Mouse (Mus musculus) cerebellum, adult 11 months (tissue): ENCODE measurements around the gene Sytl2.
A peak's percentile ranks its signal among the peaks of the same experiment; 100 is the strongest.

Experiments
- DNase-seq: peaks from one replicate; pipeline ENCODE4 v3.0.0; 2022

Gene Sytl2

DNA sequence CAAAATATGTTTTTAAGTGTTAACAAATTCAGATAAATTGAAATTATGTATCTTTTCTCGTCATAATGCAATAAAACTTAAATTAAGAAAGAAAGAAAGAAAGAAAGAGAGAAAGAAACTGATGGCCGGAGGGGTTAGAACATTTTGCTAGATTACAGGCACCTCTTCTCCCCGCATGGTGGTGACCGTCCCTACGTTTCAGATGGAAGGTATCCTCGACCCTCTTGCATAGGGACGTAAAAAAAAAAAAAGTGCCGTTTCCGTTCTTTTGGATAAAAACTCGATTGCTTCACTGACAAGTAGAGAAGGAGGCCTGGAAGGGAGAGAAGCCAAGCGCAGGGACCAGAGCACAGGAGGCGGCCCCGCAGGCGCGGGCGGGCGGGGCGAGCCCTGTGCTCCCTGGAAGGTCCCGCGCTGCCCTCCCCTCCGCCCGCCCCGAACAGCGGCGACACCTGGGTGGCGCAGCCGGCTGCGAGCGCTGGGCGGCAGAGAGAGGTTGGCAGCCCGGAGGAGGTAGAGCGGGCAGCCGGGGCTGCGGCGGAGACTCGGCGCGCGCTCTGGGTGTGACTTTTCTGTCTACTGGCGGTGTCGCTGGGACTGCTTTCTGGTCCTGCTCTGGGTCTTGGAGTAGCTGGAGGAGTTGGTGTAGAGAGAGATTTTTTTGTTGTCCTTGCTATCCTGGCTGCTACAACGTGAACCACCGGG is at the start of gene Sytl2:
Sytl2 (plus strand) TSS at position 311 of the 705 bp plus-strand sequence.
- DNase-seq: peak; percentile 33

DNA sequence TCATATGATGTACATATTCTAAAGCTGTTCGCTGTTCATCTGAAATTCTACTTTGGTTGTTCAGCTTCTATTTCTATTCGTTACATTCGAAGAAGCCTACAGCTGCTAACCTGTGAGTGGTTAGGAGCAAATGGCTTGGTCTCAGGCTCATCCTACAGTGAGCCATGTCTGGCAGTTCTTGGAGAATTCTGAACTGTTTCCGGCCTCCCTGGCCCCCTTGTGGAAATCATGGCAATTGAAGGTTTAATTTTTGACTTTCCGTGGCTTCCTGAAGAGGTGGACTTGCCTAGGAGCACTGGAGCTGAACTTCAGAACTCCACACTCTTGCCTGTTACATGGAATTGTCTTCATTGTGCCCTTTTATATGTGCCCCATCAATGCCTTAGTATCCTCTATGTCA is 49.1 kb upstream of the Sytl2 start:
- DNase-seq: no peak

DNA sequence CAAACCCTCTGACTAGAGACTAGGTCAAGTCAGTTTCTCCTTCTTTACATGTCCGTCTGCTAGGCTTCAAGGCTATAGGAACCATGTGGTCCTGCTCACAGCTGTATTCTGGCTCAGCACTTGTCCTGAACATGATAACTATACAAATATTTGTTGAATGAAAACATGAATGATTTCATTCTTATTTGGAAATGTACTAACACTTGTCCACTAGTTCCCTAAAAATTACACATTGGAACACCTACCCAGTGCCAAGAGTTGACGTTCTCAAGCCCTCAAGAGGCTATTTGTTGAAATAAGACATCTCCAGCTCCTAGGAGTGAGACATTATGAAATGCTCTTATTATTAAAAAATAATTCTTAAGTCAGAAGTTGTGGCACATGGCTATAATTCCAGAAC is 43.4 kb upstream of the Sytl2 start:
- DNase-seq: no peak

DNA sequence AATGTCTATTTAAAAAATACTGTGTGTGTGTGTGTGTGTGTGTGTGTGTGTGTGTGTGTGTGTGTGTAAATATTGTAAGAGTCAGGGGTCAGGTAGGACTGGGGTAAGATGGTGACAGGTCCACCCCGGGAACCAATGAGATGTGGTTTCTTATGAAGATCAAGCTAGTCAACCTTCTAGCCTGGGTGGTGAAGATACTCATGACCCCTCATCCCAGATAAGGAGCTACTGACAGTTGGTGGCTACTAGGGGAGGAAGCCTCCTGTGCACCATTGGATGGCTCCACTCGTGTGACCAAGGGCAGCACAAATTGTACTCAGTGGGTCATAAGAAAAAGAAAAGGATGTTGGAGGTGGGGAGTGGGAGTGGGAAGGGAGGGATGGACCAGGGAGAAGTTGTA is 42.2 kb upstream of the Sytl2 start:
- no peak for DNase-seq

DNA sequence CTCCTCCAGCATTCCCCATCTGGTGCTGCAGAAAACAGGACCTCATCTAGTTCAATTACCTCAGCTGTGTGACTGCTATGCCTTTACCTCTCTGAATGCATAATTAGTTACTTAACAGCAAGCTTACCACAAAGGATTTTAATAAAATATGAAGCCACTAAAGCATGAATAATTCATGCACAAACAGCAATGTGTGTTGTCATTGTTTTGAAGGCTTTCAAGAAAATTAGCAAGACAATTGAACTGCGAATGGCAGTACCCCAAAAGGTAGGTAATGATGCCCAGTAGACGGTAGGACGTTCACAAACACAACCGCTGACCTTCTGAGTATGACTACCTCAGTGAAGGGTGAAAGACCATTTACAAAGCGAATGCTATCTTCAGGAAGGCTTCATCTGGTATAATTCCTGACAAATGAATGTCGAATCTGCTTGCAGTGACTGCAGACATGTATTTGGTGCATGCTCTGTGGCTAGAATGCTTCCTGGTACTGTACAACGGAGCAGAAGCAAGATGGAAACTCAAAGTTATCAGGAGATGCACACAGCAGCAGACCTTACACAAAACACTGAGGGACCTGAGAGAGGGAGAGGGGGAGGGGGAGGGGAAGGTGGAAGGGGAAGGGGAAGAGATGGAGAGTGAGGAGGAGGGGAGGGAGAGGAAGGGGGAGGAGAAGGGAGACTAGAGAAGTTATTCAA is 40.0 kb upstream of the Sytl2 start:
- no peak for DNase-seq

DNA sequence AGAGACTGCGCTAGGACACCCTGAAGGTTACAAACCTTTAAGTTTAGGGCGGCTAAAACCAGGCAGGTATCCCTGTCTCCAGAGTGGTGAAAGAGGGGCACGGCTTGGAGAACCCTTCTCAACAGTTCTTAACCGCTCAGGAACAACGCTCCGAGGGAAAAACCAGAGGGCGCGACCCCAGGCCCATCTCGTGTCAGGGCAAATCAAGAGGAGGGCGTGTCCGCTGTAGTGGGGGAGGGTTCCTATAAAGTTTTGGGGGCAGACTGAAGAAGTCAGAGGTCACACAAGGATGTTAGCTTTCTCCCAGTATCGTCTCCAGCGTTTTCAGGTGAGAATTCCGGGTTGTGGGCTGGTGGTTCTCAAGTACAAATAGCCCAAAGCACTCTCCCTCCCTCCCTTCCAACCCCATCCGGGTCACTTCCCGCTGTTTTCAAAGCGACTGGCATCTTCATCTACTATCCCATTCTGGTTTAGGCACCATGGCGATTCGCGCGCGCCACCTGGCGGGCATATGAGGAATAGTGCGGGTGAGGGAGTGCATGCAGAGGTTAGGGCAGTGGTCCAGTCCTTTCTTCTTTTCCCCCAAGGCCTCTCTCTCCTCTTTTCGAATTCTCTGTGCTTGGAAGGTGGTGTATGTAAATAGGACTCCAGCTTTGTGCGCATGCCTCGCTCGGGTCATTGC is 36.6 kb upstream of the Sytl2 start, which contains the start of gene Ccdc83:
Ccdc83 (minus strand) TSS at position 489 of the 682 bp plus-strand sequence.
- peak; percentile 67 for DNase-seq

DNA sequence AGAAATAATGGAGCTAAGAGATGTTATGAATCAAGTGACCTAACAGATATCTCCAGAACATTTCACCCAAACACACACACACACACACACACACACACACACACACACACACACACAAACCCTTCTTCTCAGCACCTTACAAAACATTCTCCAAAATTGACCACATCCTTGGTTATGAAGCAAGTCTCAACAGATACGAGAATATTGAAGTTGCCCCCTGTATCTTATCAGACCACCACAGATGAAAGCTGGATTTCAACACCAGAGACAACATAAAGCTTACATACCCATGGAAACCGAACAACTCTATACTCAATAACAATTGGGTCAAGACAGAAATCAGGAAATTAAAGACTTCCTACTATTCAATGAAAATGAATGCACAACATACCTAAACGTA is 31.9 kb upstream of the Sytl2 start:
- DNase-seq: no peak

DNA sequence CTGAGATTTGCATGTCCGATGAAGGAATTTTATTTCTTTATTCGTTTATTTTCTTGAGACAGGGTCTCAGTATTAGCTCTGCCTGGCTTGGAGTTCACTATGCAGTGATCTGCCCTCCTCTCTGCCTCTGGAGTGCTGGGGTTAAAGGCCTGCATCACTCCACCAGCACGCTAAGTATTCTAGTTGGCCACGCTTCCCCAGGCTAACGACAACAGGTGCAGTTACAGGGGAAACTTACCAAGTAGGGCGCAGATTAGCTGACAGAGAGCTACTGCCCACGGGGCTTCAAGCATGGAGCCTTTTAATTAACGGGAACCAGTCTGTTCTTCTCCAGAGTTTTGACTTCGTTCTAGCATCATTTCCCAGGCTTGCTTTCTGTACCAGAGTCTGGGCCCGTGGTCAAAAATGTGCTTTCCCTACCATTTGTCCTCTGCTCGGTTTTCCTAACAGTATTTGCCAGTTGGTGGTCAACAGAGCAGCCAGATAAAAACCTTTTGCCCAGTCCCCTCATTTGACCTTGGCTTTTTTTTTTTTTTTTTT is 27.4 kb upstream of the Sytl2 start:
- no peak for DNase-seq

DNA sequence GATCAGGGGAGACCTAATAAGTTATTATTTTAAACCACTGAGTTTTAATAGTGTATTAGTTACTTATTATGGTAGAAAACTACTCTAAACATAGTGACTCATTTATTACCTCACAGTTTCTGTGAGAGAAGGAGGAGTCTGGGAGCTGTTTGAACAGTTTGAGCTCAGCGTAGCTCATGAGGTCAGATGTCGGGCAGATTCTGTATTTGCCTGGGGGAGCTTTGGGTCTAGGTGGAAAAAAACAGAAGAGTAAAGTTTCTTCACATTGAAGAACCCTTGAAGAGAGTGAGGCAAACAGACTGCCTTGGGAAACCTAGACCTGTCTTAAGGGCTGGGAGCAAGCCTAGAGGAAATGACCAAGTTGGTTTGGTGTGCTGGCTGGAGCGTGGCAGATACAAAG is 24.8 kb upstream of the Sytl2 start:
- no peak for DNase-seq

DNA sequence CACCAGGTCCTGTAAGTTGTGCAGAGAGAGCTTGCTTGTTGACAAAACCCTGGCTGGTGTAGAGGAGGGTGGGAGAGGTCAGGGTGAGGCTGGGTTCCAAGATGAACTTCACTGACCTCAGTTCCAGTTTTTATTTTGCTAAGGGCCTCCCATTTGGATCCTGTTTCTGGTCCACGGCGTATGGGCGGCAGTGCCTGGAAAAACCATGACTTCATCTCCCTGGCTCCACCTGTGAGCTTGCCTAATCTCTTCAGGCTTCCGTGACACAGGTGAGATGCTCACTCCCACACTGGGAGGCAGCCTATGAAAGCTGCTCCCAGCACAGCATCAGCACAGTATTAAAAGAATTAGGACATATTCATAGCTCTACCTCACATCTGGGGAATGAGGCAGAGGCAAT is 24.3 kb upstream of the Sytl2 start:
- DNase-seq: no peak

DNA sequence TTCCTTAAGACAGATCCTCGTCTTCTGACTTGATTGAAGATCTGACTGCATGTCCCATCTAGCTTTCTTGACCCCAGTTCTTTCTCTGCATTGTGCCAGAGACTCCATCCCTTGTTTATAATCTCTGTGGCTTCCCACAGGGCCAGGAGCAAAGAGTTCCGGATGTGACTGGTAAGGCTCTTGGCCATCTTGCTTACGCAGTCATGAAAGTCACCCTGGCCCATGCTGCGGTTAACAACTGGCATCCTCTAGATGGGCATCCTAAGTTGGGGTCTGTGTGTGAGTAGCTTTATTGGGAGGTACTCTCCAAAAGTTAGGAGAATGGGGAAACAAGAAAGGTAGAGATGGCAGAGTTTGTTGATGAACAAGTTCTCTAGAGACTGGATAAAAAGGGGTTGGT is 22.9 kb upstream of the Sytl2 start:
- DNase-seq: no peak

DNA sequence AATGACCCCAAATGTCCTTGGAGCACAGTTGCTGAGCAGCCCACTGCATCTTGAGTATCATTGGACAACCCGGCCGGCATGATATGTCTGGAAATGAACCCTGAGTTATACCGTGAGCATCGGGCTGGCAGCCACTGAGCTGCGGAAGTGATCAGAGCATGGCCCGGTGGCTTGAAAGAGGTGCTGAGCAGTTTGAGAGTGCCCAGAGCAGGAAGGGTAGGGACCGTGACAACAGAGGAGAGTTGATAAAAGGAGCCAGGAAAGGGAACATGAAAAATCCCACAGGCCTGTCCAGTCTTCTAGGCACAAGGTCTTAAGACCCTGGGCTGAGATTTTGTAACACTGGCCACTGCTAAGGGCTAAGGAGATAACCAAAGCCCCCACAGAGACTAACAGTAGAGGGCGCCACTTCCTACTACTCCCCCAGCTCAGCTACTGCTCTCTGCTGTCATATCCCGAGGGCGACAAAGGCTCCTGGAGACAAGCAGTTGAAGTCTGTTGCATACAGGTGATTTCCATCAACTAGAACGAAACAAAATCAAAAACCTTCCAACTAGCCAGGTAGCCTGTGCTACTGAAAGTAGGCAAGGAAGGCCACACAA is 21.7 kb upstream of the Sytl2 start:
- no peak for DNase-seq

DNA sequence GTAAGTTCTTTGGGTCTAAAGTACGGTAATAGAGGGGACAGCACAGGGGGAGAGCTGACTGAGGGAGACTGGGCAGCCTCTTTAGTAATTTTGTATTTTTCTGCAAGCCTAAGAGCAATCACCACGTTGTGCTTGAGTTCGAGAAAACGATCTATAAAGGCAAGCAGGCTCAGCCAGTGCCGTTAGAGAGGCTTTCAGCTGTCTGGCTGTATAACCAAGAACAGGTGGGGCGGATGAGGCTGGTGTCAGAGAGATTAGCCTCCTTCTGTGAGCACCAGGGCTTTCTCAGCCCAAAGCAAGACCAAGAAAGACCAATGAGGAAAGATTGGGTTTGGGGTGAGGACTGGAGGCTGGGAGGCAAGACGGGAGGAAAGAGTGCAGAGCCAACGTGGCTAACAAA is 21.2 kb upstream of the Sytl2 start:
- no peak for DNase-seq

DNA sequence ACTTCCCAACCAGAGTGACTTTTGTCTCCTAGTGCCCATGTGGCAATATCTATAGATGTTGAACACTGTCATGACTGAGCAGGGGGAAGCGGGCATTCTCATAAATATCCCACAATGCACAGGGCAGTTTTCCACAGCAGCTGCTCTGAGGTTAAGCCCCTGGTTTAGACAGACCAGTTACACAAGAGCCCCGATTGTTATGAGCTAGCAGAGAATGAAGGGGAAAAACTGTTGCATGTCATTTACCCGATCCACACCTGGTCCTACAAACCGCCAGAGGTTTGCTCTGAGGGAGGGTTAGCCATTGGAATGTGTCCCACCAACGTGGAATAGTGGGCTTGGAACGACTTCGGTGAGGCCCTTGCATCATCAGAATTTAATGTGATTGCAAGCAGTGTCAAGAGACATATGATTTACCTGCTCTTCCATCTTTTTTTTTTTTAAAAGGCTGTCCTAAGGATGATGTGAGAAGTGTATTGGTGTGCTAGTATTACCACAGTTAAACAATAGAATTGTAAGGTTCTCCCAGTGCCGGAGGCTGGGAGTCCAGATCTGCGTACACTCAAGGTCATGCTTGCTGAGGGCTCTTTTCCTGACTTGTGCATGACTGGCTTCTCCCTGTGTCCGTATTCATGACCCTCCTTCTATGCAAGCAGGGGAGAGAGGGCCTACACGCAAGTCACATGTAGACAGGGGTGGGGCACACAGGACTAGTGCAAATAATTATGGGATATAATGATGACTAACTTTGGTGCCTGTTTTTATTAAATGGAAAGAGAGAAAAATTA is 20.1 kb upstream of the Sytl2 start:
- no peak for DNase-seq

DNA sequence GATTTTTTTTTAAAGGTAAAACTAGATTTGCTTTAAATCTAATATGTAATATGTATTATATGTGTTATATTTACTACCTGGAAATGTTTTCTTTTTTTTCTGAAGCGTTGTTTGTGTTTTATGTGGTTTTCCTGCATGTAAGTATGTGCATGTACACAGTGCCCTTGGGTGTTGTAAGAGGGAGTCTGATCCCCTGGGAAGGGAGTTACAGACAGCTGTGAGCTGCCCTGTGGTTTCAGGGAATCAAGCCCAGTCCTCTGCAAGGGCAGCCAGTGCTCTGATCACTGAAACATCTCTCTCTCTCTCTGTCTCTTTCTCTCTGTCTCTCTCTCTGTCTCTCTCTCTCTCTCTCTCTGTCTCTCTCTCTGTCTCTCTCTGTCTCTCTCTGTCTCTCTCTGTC is 19.3 kb upstream of the Sytl2 start:
- no peak for DNase-seq

DNA sequence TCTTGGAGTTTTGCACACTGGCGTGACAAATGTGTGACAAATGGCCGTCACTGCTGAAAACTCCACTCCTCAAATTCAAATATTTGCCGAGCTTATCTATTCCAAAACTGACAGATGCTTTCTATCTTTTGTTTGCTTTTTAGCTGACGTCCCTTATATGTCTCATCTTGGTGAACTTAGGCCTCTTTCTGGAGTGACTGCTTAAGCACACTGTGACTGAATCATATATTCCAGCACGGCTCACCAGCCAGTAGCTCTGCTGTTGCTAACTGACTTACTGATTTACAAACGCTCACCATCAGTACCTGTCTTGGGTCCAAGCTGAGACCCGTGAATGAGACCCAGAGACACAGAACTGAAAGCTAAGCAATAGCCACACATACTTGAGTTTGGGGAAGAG is 17.3 kb upstream of the Sytl2 start:
- no peak for DNase-seq

DNA sequence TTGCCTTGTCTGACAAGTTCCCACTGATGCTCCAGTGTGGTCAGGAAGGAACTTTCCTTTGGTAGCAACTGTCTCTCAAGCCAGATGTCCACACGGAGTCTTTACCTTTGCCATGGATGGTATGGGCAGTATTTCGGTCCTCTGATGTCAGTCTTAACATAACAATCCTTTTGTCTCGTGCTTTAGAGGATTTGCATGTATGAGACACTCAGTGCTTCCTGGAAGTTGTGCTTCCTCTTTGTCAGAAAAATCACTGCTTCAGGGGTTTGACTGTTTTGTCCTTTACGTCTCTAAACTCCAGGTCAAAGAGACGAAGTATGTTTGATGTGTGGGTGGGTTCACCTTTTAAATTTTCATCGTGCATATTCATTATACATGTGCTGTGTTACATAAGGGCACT is 10.2 kb upstream of the Sytl2 start:
- no peak for DNase-seq

DNA sequence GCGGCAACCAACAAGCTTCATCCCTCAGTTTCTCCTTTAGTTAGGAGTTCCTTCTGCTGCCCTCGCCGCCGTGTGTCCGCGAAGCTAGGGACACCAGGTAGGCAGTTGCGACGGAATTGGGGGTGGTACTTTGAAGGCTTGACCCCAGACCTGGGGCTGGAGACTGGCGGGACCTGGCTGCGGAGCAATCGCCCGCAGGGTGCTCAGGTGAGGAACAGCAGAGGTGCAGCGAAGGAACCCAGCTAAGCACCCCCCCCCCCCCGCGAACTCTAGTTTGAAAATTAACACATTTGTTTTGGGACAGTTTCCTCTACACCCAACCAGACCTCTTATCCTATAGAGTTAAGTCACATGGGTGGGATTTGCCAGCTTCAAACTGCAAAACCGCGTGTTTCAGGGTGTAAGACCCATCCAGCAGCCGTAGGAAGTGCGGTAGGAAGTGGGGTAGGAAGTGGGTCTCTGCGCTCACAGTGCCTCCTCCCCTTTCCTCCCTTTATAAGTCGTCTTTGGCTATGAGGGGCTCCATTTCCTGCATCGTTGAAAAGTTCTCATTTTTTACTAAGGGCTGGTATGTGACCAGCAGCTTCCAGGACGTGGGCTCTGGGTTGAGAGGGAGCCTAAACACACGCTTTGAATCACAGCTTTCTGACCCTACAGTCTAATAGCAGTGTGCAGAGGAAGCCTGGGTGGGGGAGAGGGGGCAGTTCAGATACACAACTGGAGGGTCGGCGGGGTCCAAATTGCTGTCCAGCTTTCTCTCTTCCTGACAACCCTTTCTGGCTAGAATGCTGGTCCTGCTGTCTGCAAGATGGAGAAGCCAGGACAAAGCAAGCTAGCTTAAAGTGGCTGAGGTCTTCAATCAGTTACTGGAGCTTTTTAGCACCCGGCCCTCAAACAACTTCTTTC is 848 bp downstream of the Sytl2 start:
- no peak for DNase-seq

DNA sequence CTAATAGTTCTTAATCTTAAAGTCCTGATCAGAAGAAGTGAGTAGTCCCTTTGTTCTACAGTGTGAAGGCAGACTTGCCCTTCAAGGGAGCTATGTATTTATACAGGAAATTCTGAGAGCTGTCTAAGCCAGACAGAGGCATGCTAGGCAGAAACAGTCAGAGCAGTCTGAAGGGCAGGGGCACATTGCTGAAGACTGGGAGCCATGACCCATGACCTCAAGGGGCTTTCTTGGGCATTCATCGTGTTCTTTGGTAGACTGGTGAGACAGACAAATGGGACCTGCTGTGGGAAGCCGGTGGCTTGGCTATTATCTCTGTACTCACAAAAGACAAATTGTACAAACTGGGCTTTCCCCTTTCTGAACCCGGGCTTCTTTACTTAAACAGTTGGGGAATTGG is 4.0 kb downstream of the Sytl2 start:
- DNase-seq: no peak

DNA sequence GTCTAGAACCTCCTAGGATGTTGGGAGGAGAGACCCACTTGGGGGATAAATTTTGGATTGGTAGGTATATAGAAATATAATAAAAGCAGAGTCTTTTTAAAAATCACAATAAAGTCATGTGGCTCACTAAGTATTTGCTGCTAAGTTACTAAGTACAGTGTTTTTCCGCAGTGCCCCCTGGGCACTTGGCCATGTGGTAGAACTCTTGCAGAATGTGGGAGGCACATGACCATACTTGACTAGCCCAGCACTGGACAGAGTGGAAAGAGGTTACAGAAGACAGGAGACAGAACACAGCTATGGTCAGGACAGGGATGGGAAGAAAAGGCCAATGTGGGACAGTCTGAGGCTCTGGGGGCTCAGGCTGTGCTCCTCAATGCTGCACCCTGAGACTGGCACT is 4.9 kb downstream of the Sytl2 start:
- DNase-seq: no peak

DNA sequence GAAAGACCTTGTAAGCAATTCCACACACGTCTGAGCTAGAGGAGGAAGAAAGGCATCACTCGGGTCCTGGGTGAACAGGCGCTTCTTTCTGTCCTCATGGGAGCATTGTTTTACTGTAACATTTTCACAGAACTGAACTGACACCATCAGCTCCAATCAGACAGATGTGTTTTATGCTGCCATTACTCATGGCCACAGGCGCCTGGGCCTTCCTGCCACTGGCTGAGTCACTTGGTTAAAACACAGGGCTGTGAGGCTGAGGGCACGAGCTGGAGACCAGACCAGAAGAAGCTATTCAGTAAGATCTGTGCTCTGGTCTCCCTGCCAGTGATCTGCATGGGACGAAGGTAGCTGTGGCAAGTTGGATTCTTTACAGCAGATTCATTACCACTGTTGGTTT is 6.0 kb downstream of the Sytl2 start:
- DNase-seq: no peak
